Mouse (Mus musculus) liver, embryonic 15.5 days (tissue): ENCODE data around the gene Madd. TPM values are rescaled to one million over a fixed set of nuclear protein-coding genes. Genes with fewer than 3 reads are reported as not detected.

ENCODE experiments used
- ATAC-seq: fragments of 200-750 bp; cut with Nextera tagmentation; 2 replicates; pipeline ENCODE4 v1.8.0; 2017; ENCODE audit warnings: moderate number of reproducible peaks, mild to moderate bottlenecking, moderate library complexity; ENCODE audit not compliant: insufficient read depth
- H3K27ac ChIP-seq: fragments of 300-500 bp; sonication (generic); replicated peaks from 2 replicates; pipeline ENCODE4 v1.5.1; 2015; ENCODE audit warnings: mild to moderate bottlenecking, inconsistent platforms
- H3K27me3 ChIP-seq: fragments of 300-500 bp; sonication (generic); 2 replicates; pipeline ENCODE4 v1.6.1; 2015; ENCODE audit warnings: mild to moderate bottlenecking, inconsistent platforms
- H3K36me3 ChIP-seq: fragments of 300-500 bp; sonication (generic); replicated peaks from 2 replicates; pipeline ENCODE4 v1.6.1; 2015; ENCODE audit warnings: moderate library complexity, mild to moderate bottlenecking, inconsistent platforms
- H3K4me1 ChIP-seq: fragments of 300-500 bp; sonication (generic); replicated peaks from 2 replicates; pipeline ENCODE4 v1.6.1; 2015; ENCODE audit warnings: inconsistent platforms
- H3K4me2 ChIP-seq: fragments of 300-500 bp; sonication (generic); 2 replicates; pipeline ENCODE4 v1.6.1; 2015; ENCODE audit warnings: moderate library complexity, mild to moderate bottlenecking, inconsistent platforms
- H3K4me3 ChIP-seq: fragments of 300-500 bp; sonication (generic); replicated peaks from 2 replicates; pipeline ENCODE4 v1.5.1; 2015; ENCODE audit warnings: mild to moderate bottlenecking, inconsistent platforms
- H3K9ac ChIP-seq: fragments of 300-500 bp; sonication (generic); 2 replicates; pipeline ENCODE4 v1.6.1; 2015; ENCODE audit warnings: moderate library complexity, mild to moderate bottlenecking, inconsistent platforms
- H3K9me3 ChIP-seq: fragments of 300-500 bp; sonication (generic); replicated peaks from 2 replicates; pipeline ENCODE4 v1.6.1; 2016; ENCODE audit warnings: inconsistent platforms
- WGBS: fragments of 180-500 bp; shearing (Covaris S2); methylation state at CpG from one replicate; pipeline ENCODE4 v1.1.7; 2015; ENCODE audit warnings: mixed read lengths; ENCODE audit not compliant: insufficient replicate concordance; 5-methylcytosine and 5-hydroxymethylcytosine counted together
- polyA plus RNA-seq: library from polyadenylated mRNA; unstranded; fragments of >200 nt; fragmentation: Nextera tagmentation; extraction: Ambion mirVana; gene quantifications from 2 replicates; pipeline ENCODE4 v1.2.1, GENCODE M21; 2015

Madd gene
- polyA plus RNA-seq, 1 experiment from 2014 or later = 6.3 TPM

- no peak overlapping the region for H3K27ac ChIP-seq
- H3K4me3 ChIP-seq = no peak overlapping the region
- H3K4me2 ChIP-seq = no peak overlapping the region
- H3K27me3 ChIP-seq = no peaks in the 10 kb centered on the region
- H3K4me1 ChIP-seq = no peaks in the 10 kb centered on the region
- ATAC-seq = no peak
- H3K9me3 ChIP-seq = no peaks in the 10 kb centered on the region
- no peak overlapping the region for H3K9ac ChIP-seq
- H3K36me3 ChIP-seq = peaks cover 27% of the 10 kb centered on the region
Observed at GRCm38 (mm10) chr2:91148101-91148500, 35.5 kb downstream of the Madd start.

- WGBS = 87% methylated on average over 11 of the region's 11 CpGs
Observed at GRCm38 (mm10) chr2:91143401-91143800, 40.2 kb downstream of the Madd start.

GRCm38 (mm10) chr2:91142920-91143319 is 40.7 kb downstream of the Madd start:
- no peak overlapping the region for H3K4me3 ChIP-seq
- peaks cover 32% of the 10 kb centered on the region for H3K36me3 ChIP-seq
- H3K4me2 ChIP-seq = no peak overlapping the region
- ATAC-seq = no peak
- no peak overlapping the region for H3K9ac ChIP-seq
- no peak overlapping the region for H3K27ac ChIP-seq
- H3K27me3 ChIP-seq = no peaks in the 10 kb centered on the region
- no peaks in the 10 kb centered on the region for H3K4me1 ChIP-seq
- 75% methylated on average over 6 of the region's 6 CpGs for WGBS
- no peaks in the 10 kb centered on the region for H3K9me3 ChIP-seq

More at GRCm38 (mm10) chr2:91143401-91143800, 40.2 kb downstream of the Madd start:
- H3K4me3 ChIP-seq = no peak overlapping the region
- no peaks in the 10 kb centered on the region for H3K4me1 ChIP-seq
- peaks cover 32% of the 10 kb centered on the region for H3K36me3 ChIP-seq
- ATAC-seq = no peak
- H3K4me2 ChIP-seq = no peak overlapping the region
- no peaks in the 10 kb centered on the region for H3K27me3 ChIP-seq
- no peaks in the 10 kb centered on the region for H3K9me3 ChIP-seq
- no peak overlapping the region for H3K9ac ChIP-seq
- H3K27ac ChIP-seq = no peak overlapping the region

GRCm38 (mm10) chr2:91139764-91140163 is 43.9 kb downstream of the Madd start:
- H3K36me3 ChIP-seq = peaks cover 24% of the 10 kb centered on the region
- H3K9ac ChIP-seq = no peak overlapping the region
- no peak overlapping the region for H3K27ac ChIP-seq
- no peaks in the 10 kb centered on the region for H3K9me3 ChIP-seq
- H3K4me3 ChIP-seq = no peak overlapping the region
- 82% methylated on average over 8 of the region's 8 CpGs for WGBS
- no peaks in the 10 kb centered on the region for H3K4me1 ChIP-seq
- H3K4me2 ChIP-seq = no peak overlapping the region
- no peak for ATAC-seq
- H3K27me3 ChIP-seq = no peaks in the 10 kb centered on the region

- Histone ChIP-seq H3K36me3 (peaks cover 21% of the 10 kb centered on the region), H3K9ac (no peak overlapping the region), H3K4me2 (no peak overlapping the region), H3K4me3 (no peak overlapping the region), H3K4me1 (no peaks in the 10 kb centered on the region), H3K27ac (no peak overlapping the region), H3K27me3 (no peaks in the 10 kb centered on the region), H3K9me3 (no peaks in the 10 kb centered on the region)
- WGBS = 64% methylated on average over 5 of the region's 5 CpGs
- no peak for ATAC-seq
Observed at GRCm38 (mm10) chr2:91139311-91139710, 44.3 kb downstream of the Madd start.

- no peak overlapping the region for H3K27ac ChIP-seq
- no peaks in the 10 kb centered on the region for H3K27me3 ChIP-seq
- H3K4me2 ChIP-seq = no peak overlapping the region
- peaks cover 13% of the 10 kb centered on the region for H3K36me3 ChIP-seq
- WGBS = 72% methylated on average over 6 of the region's 6 CpGs
- H3K4me3 ChIP-seq = no peak overlapping the region
- no peak overlapping the region for H3K9ac ChIP-seq
- ATAC-seq = no peak
- H3K9me3 ChIP-seq = no peaks in the 10 kb centered on the region
- H3K4me1 ChIP-seq = no peaks in the 10 kb centered on the region
Observed at GRCm38 (mm10) chr2:91137481-91137880, 46.2 kb downstream of the Madd start.

- Histone ChIP-seq H3K4me1 (no peaks in the 10 kb centered on the region), H3K9me3 (no peaks in the 10 kb centered on the region), H3K36me3 (peaks cover 10% of the 10 kb centered on the region; the same call in 1 of the 2 replicates), H3K4me3 (no peak overlapping the region), H3K27me3 (no peaks in the 10 kb centered on the region), H3K9ac (no peak overlapping the region), H3K27ac (no peak overlapping the region), H3K4me2 (no peak overlapping the region)
- ATAC-seq = no peak
- 61% methylated on average over 11 of the region's 11 CpGs for WGBS
Observed at GRCm38 (mm10) chr2:91136513-91137412, 46.9 kb downstream of the Madd start.

- no peak for ATAC-seq
Observed at GRCm38 (mm10) chr2:91132035-91132434, 51.6 kb downstream of the Madd start.

GRCm38 (mm10) chr2:91131251-91131650 is 52.4 kb downstream of the Madd start:
- no peaks in the 10 kb centered on the region for H3K4me1 ChIP-seq
- H3K9me3 ChIP-seq = no peaks in the 10 kb centered on the region

More at GRCm38 (mm10) chr2:91132035-91132434, 51.6 kb downstream of the Madd start:
- Histone ChIP-seq H3K36me3 (no peaks in the 10 kb centered on the region), H3K4me3 (no peak overlapping the region), H3K9me3 (no peaks in the 10 kb centered on the region), H3K27ac (no peak overlapping the region), H3K27me3 (no peaks in the 10 kb centered on the region), H3K4me2 (no peak overlapping the region), H3K9ac (no peak overlapping the region), H3K4me1 (no peaks in the 10 kb centered on the region)
- 28% methylated on average over 3 of the region's 3 CpGs for WGBS

GRCm38 (mm10) chr2:91130126-91130525 is 53.5 kb downstream of the Madd start:
- ATAC-seq = no peak
- H3K27me3 ChIP-seq = no peaks in the 10 kb centered on the region
- no peaks in the 10 kb centered on the region for H3K36me3 ChIP-seq
- no peak overlapping the region for H3K4me2 ChIP-seq
- H3K9ac ChIP-seq = no peak overlapping the region
- H3K9me3 ChIP-seq = no peaks in the 10 kb centered on the region
- WGBS = 68% methylated on average over 6 of the region's 6 CpGs
- no peaks in the 10 kb centered on the region for H3K4me1 ChIP-seq
- no peak overlapping the region for H3K4me3 ChIP-seq
- no peak overlapping the region for H3K27ac ChIP-seq

More at GRCm38 (mm10) chr2:91131251-91131650, 52.4 kb downstream of the Madd start:
- Histone ChIP-seq H3K9ac (no peak overlapping the region), H3K4me2 (no peak overlapping the region), H3K27ac (no peak overlapping the region), H3K27me3 (no peaks in the 10 kb centered on the region), H3K4me3 (no peak overlapping the region), H3K36me3 (no peaks in the 10 kb centered on the region)
- ATAC-seq = no peak
- WGBS = 79% methylated on average over 15 of the region's 15 CpGs

GRCm38 (mm10) chr2:91128761-91129160 is 54.9 kb downstream of the Madd start:
- H3K4me1 ChIP-seq = no peaks in the 10 kb centered on the region
- H3K36me3 ChIP-seq = no peaks in the 10 kb centered on the region
- no peak overlapping the region for H3K4me2 ChIP-seq
- H3K27me3 ChIP-seq = no peaks in the 10 kb centered on the region
- ATAC-seq = no peak
- no peaks in the 10 kb centered on the region for H3K9me3 ChIP-seq
- 51% methylated on average over 5 of the region's 5 CpGs for WGBS
- no peak overlapping the region for H3K27ac ChIP-seq
- H3K4me3 ChIP-seq = no peak overlapping the region
- no peak overlapping the region for H3K9ac ChIP-seq
